Mouse (Mus musculus): ENCODE results near the gene Gata5. TPM values are rescaled to one million over a fixed set of nuclear protein-coding genes. Genes with fewer than 3 reads are reported as not detected.

Gata5 gene
- not detected for total RNA-seq (2021)

DNA sequence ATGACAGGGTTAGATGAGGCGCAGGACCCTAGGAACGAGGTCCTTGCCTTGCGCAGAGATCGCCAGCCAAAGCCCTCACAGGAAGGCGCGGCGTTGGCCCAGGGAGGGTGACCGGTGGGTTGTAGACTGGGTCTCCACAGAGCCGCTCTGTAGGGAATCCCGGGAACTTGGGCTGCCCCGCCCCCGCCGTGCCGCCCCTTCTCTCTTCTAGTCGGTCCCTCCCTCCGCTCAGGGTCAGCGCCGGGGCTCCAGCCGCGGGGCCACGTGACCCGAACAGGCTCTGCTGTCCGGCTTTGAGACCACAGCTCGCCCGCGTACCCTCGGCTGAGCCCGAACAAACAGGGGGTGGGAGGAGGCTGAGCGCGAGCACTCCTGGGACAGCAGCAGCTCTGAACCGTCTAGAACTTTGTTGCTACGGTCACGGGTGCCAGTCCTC is at the start of gene Gata5:
Gene Gata5 (minus strand): TSS at position 149 of the 436 bp plus-strand sequence.
- DNase-seq (ENCODE audit: low spot score in 2 of 2) = no peak
- intact Hi-C loops (cut with DNase I) = no loop called here

DNA sequence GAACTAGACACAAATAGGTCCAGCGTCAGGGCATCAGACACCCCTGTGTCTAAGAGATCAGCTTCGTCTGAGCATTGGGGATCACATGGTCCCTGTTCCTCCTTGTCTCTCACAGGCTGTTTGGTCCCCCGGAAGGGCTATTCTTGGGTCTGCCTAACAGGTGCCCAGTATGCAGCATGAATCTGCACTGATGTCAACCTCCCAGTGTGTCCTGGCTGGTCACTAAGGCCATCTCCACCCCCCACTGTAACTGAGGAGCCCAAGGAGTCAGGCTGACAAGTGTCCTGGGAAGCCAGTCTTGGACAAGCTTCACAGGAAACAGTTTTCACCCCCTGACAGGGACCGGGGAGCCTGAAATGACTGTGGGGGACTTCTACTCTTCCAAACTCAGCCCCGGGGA is 42.2 kb upstream of the Gata5 start:
- intact Hi-C loops (cut with DNase I) = no loop called here
- DNase-seq (ENCODE audit: low spot score in 2 of 2) = no peak

DNA sequence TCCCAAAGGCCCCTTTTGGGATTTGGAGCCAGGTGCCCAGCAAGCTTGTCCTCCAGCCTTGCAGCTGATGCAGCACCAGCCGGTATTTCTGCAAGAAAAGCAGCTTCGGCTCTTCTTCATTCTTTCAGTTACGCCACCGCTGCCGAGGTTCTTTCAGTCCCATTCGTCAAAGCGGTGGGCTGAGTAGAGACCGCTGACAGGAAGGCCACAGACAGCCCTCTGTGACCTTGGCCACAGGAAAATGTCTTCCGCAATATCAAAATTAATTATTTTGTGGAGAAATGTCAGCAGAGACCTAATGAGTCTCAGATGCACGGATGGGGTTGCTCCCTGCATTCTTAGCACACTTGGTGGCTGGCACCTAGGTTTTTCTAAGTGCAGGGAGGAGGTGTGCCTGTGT is 38.8 kb upstream of the Gata5 start:
- intact Hi-C loops (cut with DNase I) = no loop called here
- no peak for DNase-seq (ENCODE audit: low spot score in 2 of 2)

DNA sequence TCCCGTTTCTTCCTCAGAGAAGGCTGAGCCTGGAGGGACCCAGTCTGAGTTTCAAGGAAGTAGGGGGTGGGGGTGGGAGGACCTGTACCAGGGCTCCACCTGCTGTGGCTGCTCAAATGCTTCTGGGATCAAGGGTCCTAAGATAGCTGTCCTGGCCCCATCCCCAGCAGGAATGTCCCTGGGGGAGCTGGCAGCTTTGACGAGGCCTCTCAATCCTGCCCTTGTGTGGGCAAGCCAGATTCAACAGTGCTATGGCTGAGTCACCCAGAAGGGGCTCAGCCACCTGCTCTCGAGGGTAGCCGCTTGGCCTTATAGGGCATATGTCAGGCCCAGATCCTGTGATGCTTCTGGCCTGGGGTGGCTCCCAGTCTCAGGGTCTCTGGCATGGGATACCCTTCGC is 33.9 kb upstream of the Gata5 start:
- intact Hi-C loops (cut with DNase I) = no loop called here

DNA sequence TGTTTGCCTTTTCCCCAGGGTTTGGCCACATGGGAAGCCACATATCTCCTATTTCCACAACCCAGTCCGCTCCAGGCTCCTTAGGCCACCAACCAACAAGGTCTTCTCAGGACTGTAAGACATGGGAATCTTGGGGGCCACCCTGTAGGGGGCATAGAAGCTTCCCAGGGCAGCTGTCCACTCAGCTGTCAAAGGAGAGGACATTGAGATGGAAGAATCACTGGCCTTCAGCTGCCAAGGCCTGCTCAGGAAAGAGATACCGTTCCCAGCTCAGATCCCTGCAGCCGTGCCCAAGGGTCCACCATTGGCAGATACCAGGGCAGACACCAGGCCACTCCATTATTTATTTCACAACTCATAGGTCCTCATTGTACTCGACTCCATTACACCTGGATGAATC is 32.9 kb upstream of the Gata5 start:
- intact Hi-C loops (cut with DNase I) = no loop called here
- no peak for DNase-seq (ENCODE audit: low spot score in 2 of 2)

More for the DNA sequence above, 33.9 kb upstream of the Gata5 start:
- no peak for DNase-seq (ENCODE audit: low spot score in 2 of 2)

DNA sequence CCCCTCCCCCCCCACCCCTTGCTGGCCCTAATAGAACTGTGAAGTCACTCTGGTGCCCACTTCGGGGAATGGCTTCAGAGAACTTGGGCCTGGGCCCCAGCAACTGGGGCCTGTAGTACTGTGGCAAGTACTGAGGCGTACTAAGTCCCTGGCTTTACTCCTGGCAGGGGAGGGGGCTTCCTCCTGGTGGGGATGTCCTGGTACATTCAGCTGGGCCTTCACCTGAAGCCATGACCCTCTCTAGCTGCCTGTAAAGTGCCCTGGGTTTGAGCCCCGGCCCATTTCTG is 28.9 kb upstream of the Gata5 start:
- no peak for DNase-seq (ENCODE audit: low spot score in 2 of 2)
- intact Hi-C loops (cut with DNase I) = no loop called here

DNA sequence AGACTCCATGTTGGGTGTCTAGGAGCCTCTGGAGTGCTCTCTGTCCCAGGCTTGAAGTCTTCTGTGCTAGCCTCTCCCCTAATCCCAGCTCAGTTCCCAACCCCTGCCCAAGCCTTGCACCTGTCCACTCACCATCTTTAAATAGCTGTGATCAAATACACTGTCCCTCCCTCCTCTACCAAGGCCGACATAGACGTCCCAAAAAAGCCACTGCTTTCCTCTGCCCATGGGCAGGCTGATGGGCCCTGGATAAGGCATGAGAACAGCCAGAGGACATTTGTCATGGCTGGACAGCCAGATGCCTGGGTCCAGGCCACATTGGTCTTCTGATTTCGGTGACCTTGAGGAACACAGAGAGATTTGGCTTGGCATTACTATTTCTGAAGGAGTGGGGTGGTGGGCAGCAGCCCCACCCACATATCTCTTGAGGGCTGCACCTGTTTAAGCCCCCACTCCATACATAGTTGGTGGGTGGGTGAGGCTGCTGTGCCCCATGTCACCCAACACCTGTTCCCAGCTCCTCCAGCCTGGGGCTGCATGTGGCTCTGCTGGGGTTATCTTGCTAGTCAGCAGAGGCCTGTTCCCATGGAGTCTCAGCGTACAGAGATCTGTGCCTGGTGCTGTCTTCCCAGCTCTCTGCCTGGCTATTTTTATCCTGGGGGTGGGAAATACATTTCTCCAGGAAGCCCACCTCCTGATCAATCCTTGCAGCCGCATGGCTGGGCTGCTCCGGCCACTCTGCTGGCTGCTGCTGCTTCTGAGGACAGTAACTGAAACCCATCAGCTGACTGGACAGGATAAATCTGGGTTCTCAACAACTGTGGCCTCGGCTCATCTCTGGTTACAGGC is 28.3 kb upstream of the Gata5 start:
- intact Hi-C loops (cut with DNase I) = no loop called here
- no peak for DNase-seq (ENCODE audit: low spot score in 2 of 2)

DNA sequence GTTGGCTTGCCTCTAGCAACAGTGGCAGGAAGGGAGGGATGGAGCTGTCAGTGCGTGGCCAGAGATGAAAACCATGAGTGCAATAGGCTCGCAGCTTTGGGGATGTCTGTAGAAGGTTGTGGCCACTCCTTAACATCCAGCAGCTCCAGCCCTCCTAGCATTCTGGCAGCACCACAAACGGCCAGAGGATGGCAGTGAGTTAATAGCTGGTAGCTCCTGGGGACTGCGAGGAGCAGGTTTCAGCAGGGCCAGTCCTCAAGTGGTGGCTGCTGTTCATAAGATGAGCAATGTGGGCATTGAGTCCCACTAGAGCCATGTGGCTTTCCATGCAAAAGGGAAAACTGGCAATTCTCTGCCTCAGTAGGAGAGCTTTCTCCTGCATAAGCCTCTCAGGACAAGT is 24.6 kb upstream of the Gata5 start:
- intact Hi-C loops (cut with DNase I) = no loop called here
- DNase-seq (ENCODE audit: low spot score in 2 of 2) = peak; percentile 12 to 22

DNA sequence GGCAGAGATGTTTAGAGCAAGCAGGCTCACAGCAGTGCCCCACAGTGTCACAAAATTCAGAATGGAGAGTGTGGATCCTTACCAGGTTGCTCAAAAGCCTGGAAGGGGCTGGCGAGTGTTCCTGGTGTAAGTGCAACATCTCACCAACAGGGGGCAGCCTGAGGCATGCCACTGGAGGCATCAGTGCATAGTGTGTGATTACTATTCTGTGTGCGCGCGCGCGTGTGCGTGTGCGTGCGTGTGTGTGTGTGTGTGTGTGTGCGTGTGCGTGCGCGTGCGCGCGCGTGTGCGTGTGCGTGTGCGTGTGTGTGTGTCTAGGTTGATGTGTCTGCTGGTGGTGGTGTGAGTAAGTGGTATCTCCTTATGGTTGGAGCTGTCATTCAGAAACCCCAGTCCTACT is 18.8 kb upstream of the Gata5 start:
- DNase-seq (ENCODE audit: low spot score in 2 of 2) = peak; percentile 28 to 60
- intact Hi-C loops (cut with DNase I) = loop anchor here (5.0 kb wide), 1 partner anchor 224 kb away; no protein-coding TSS in a partner anchor

DNA sequence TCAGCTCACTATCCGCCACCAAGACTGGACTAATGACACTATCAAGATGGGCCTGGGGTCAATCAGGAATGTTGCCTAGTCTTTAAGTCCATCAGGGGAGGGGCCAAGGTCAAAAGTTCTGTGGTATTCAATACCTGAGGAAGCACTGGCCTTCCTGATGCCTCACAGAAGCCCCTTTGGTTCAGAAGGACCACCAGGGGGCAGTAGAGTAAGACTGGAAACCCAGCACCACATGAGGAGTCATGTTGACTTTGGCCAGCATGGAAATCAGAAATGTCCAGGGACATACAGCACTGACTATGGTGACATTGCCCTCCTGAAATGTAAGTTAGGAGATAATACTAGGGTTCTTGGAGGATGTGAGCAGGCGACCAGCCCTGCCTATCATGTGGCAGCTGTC is 16.2 kb upstream of the Gata5 start:
- DNase-seq (ENCODE audit: low spot score in 2 of 2) = peak in 1 of 2 experiments; percentile 6
- intact Hi-C loops (cut with DNase I) = loop anchor here (5.0 kb wide), 1 partner anchor 227 kb away; no protein-coding TSS in a partner anchor

DNA sequence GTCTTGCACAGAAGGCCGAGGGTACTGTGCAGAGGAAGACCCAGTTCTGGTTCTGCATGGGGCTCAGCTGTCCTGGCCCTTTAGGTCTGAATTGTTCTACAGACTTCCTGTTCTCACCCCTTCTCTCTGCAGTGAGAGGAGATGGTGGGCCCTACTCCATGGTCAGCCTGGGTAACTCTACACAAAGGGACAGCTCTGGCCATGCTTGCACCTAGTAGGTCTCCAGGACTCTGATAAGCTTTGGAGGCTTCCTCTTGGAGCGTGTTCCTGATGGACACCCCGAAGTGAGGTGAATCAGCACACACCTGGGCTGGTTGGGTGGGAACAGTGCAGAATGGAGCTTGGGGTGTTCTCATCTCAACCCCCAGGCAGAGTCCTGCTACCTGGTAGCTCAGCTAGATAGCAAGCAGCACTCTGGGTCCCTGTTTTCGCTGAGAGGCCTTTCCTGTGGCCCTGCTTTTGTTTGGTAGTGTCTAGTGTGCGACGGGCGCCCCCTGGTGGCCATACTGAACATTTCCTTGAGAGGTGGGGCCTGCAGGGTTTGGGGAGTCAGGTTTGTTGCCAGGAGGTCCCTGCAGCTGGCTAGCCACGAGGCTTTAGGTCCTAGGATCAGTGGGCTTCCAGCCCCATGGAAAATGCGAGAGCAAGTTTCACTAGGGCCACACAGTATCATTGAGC is 12.5 kb upstream of the Gata5 start:
- intact Hi-C loops (cut with DNase I) = loop anchor here (1.0 to 10.0 kb wide), 2 partner anchors 72 to 142 kb away; no protein-coding TSS in a partner anchor
- peak; percentile 73 to 84 for DNase-seq (ENCODE audit: low spot score in 2 of 2)

DNA sequence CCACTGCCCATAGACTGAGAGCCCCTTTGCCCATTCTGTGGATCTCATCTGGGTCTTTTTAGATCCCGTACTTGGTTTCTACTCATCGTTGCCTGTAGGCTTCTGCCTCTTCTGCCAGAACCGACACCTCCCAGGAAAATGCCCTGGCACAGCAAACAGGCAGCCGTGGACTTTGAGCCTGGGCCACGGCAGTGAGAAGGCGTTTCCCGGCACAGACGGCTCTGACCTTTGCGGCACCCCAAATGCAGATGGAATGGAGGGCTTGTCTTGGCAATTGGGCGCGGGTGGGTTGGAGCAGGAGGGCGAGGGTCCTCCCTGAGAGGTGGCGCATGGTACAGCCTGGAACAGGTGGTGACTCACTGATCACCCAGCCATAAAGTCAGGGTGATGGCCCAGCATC is 8.6 kb upstream of the Gata5 start:
- DNase-seq (ENCODE audit: low spot score in 2 of 2) = no peak
- intact Hi-C loops (cut with DNase I) = loop anchor here (10.0 kb wide), 1 partner anchor 138 kb away; no protein-coding TSS in a partner anchor

DNA sequence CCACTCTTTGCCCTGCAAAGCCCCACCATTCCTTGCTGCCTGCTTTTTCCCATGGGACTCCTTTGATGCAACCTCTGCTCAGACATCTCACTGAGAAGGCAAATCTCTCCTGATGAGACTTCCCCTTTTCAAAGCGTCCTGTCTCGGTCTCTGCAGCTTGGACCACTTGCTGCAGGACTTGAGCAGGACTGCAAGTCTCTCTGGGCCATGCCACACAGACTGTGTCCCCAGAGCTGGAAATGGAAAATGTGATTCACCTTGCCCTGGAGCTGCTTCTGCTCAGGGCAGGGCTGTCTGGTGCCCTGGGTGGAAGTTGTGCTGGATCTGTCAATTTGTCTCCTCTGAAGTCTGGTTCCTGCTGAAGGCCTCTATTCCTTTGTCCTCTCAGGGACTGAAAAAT is 7.7 kb upstream of the Gata5 start:
- intact Hi-C loops (cut with DNase I) = loop anchor here (10.0 kb wide), 1 partner anchor 137 kb away; no protein-coding TSS in a partner anchor

DNA sequence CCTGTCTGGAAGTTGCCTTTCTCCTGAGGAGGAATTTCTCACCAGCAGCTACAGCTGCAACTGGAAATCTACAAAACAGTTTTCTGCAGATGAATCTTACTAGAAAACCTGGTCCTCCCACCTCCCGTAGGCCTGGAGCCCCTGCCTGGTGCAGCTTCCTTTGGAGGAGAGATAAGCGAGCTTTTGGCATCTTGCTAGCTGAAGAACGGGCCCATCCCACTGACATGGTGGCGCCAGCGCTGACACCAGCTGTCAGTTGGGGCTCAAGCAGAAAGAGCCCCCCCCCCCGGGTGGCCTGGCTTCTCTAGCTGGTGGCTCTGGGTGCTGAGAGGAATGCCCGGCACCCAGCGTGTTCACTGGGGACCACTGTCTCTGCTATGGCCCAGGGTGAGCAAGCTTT is 6.7 kb upstream of the Gata5 start:
- DNase-seq (ENCODE audit: low spot score in 2 of 2) = no peak

More for the DNA sequence above, 7.7 kb upstream of the Gata5 start:
- no peak for DNase-seq (ENCODE audit: low spot score in 2 of 2)

DNA sequence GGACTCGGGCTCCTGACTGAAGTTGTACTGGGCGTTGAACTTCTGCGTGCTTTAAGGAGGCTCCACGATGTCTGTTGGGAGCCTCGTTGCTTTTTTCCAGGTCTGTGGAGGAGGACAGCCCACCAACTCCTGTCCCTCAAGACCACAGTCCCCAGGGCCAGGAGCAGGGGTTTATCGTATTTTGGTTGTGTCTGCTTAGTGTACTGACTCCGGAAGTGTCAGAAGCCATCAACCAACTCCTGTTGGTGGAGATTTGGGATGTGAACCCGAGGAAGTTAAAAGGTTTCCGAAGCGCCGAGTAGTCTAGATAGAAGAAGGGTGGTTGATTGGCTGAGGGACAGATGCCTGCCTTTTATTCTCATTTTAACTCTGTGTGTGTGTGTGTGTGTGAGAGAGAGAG is 5.4 kb upstream of the Gata5 start:
- no peak for DNase-seq (ENCODE audit: low spot score in 2 of 2)
- intact Hi-C loops (cut with DNase I) = loop anchor here (10.0 kb wide), 1 partner anchor 135 kb away; no protein-coding TSS in a partner anchor

More for the DNA sequence above, 6.7 kb upstream of the Gata5 start:
- intact Hi-C loops (cut with DNase I) = loop anchor here (10.0 kb wide), 1 partner anchor 136 kb away; no protein-coding TSS in a partner anchor

DNA sequence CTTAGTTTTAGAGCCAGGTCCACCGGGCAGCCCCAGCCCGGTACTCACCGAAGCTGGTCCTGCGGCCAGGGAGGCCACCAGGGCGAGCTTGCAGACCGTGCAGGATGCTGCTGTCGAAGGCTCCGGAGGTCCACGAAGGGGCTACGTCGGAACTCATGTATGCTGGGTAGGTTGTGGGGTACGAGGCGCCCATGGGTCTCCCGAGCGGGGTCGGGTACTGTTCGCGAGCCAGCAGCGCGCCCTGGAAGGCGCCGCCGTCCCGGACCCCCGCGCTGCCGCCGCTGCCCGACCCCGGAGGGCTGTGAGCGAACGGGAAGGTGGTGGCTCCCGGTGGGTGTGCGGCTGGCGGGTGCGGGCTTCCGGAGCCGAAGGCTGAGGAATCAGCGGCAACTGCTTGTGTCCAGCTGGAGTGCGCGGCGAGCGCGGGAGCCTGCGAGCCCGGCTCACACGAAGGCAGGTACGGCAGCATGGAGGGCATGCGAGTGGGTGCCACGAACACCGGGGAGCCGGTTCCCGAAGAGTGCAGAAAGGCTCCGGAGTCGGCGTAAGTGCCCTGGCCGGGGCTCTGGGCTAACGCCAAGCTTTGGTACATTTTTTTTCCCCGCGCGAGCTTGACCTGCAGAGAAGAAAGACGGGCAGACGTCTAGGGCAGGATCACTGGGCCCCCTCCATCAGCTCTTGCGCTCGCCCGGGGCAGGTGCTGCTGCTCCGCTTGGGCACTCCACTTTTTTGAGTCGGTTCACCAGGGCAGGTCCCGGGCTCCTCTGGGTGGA is 535 bp downstream of the Gata5 start:
- no peak for DNase-seq (ENCODE audit: low spot score in 2 of 2)
- intact Hi-C loops (cut with DNase I) = no loop called here

DNA sequence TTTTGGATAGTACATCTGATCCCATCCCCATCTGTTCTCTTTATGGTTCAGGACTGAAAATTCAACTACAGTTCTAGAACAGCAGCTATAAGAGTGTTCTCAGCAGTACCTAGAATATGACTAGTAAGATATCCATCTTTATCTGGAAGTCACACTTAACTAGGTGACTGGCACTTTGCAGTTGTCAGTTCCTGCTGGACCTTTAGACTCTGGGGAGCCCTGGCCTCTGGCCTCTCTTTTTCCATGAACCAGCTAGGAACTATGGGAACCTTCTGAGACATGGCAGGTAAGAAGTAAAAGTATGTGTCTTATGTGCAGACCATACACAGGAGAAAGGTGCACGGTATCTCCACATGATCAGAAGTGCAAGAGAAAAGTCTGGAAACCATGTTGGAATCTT is 5.0 kb downstream of the Gata5 start:
- no peak for DNase-seq (ENCODE audit: low spot score in 2 of 2)

DNA sequence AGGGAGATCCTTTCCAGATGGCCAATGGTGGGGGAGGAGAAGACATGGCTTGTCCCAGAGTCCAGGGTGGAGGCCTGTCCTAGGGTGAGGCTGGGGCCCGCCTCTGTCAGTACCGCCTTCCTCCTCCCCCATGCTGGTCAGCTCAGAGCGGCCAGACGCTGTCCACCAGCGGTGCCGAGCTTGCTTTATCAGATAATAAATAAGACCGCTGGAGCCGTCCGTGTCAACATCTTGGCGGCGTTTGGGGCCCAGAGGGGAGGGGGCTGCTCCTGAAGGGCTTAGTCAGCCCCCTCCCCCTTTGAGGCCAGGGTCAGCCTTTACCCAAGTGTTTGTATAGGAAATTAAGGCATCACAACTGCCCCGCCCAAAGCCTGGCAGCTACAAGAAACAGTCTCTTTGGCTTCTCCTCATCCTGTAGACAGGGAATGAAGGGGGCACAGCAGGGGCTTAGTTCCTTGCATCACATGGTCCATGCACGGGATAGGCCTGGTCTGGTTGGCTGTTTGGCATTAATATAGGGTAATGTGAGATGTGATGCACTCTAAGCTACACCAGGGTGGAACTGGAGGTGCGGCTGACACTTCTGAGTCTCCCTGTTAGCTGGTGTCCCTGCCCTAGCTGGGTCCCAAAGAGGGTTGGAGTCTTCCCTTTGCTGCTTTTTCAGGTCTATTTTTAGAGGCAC is 11.7 kb downstream of the Gata5 start:
- intact Hi-C loops (cut with DNase I) = no loop called here
- DNase-seq (ENCODE audit: low spot score in 2 of 2) = no peak

More for the DNA sequence above, 5.0 kb downstream of the Gata5 start:
- intact Hi-C loops (cut with DNase I) = no loop called here

DNA sequence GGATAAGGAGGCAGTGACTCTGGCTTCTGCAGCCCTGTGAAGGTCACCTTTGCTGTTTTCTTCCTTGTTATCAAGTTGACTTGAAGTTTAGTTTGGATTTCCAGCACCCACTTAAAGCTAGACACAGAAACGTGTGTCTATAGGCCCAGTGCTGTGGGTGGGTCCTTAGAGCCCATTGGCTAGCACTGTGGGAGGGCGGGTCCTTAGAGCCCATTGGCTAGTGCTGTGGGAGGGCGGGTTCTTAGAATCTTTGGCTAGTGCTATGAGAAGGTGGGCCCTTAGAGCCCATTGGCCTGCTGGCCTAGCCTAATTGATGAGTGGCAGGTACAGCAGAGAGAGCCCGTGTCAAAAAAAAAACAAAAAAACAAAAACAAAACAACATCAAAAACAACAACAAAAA is 14.3 kb downstream of the Gata5 start:
- DNase-seq (ENCODE audit: low spot score in 2 of 2) = no peak
- intact Hi-C loops (cut with DNase I) = no loop called here

All from left cerebral cortex, postnatal 25 days (tissue).